13 mouse cellular contexts compared by ENCODE assay signal in genomic region chr4:106249028-106249782, GRCm38 (mm10).
A peak's percentile ranks its signal among the peaks of the same experiment; 100 is the strongest.
DNase-seq lines count a peak whose midpoint lies in the region; ATAC-seq and TF ChIP-seq lines count a peak whose summit lies in the region.
"Had no signal": no experiment of that assay in that cellular context is flagged by ENCODE, and none has a peak within 500 bp of the region (broad histone marks: within the 10 kb centered on the region; RNA-seq: fewer than 3 reads in every experiment).

No protein-coding gene starts in this region.

- no peaks in the 10 kb centered on the region for H3K27me3 ChIP-seq in lung, postnatal 0 days (replicated peaks; ENCODE audit: insufficient read depth, low read length)
- no peaks in the 10 kb centered on the region for H3K27me3 ChIP-seq in splenic B cell, adult 2 months (ENCODE audit: control insufficient read depth, insufficient read depth, low read length, poor library complexity, severe bottlenecking)

- no peak overlapping the region for H3K4me2 ChIP-seq in lung, postnatal 0 days (replicated peaks; ENCODE audit: low read depth, low read length)

- no peaks in the 10 kb centered on the region for H3K36me3 ChIP-seq in lung, postnatal 0 days (ENCODE audit: insufficient read depth, low read length)
- no peaks in the 10 kb centered on the region for H3K36me3 ChIP-seq in splenic B cell, adult 2 months (ENCODE audit: control insufficient read depth, insufficient read depth, low read length, poor library complexity, severe bottlenecking)

- WGBS in lung, postnatal 0 days: 45% methylated on average over 7 of the region's 7 CpGs

- peak; percentile 19; the same call in 1 of the 2 replicates for TF ChIP-seq CTCF in lung, postnatal 0 days (IDR thresholded peaks at IDR 0.05)

- H3K4me1 ChIP-seq in lung, postnatal 0 days (ENCODE audit: insufficient read depth, low read depth, low read length): no peaks in the 10 kb centered on the region

- H3K9me3 ChIP-seq in lung, postnatal 0 days (ENCODE audit: low read length): no peaks in the 10 kb centered on the region

- DNase-seq in lung, postnatal 0 days (ENCODE audit: low spot score): no peak
- DNase-seq in lung, postnatal 14 days: no peak
- peak; percentile 54 for DNase-seq in c-Kit-negative CD71-positive TER-119-positive erythroid progenitor cells, embryonic 14.5 days (ENCODE audit: low read depth, low spot score)
- DNase-seq in liver: peak; percentile 64
- DNase-seq in splenic B cell, adult 2 months (ENCODE audit: low read depth, low spot score): peak; percentile 8
- DNase-seq in cerebellum, postnatal 10 days: no peak
- DNase-seq in ovary, adult 18-20 months (ENCODE audit: low spot score): no peak
- DNase-seq: adrenal gland, adult 8-10 months; cerebellum, adult 11 months; gastrocnemius, postnatal 36 days; lung, postnatal 10 days had no signal

- H3K27ac ChIP-seq in lung, postnatal 0 days (ENCODE audit: low read length): no peak overlapping the region

- no peak overlapping the region for H3K4me3 ChIP-seq in lung, postnatal 0 days (ENCODE audit: low read depth, low read length)

- no peak overlapping the region for H3K9ac ChIP-seq in lung, postnatal 0 days (replicated peaks; ENCODE audit: low read depth)

- ATAC-seq in lung, postnatal 0 days: no peak
- no peak for ATAC-seq in frontal cortex, adult (ENCODE audit: low TSS enrichment)
- ATAC-seq: midbrain, embryonic 16.5 days had no signal

- TF ChIP-seq EP300 in lung, postnatal 0 days (IDR thresholded peaks at IDR 0.05): no peak

Comparison
In these comparisons a context has a peak if more than half of its experiments do, and no peak if none do; other contexts are left out.
1. DNase-seq: peak in c-Kit-negative CD71-positive TER-119-positive erythroid progenitor cells, embryonic 14.5 days (single experiment), liver (single experiment) and splenic B cell, adult 2 months (single experiment); none in lung, postnatal 0 days (single experiment), lung, postnatal 14 days (single experiment), cerebellum, postnatal 10 days (0 of 2) and ovary, adult 18-20 months (single experiment).